Mouse (Mus musculus) heart, postnatal 0 days (tissue): ENCODE data around the gene March10. TPM values are rescaled to one million over a fixed set of nuclear protein-coding genes. Genes with fewer than 3 reads are reported as not detected.
A peak's percentile ranks its signal among the peaks of the same experiment; 100 is the strongest.

Experiments used
- ATAC-seq: fragments of 200-750 bp; cut with Nextera tagmentation; 2 replicates; pipeline ENCODE4 v1.8.0; 2017; ENCODE audit warnings: low read depth, moderate number of reproducible peaks, moderate library complexity; ENCODE audit not compliant: insufficient read depth
- DNase-seq: peaks from one replicate; pipeline ENCODE4 v3.0.0-alpha.2; 2016; ENCODE audit warnings: low spot score
- H3K27ac ChIP-seq: fragments of 300-500 bp; sonication (generic); 2 replicates; pipeline ENCODE4 v1.5.1; 2014; ENCODE audit warnings: low read depth, mild to moderate bottlenecking
- H3K27me3 ChIP-seq: fragments of 300-500 bp; sonication (generic); 2 replicates; pipeline ENCODE4 v1.6.1; 2014; ENCODE audit warnings: low read length, mixed read lengths; ENCODE audit not compliant: control insufficient read depth, insufficient read depth
- H3K36me3 ChIP-seq: fragments of 300-500 bp; sonication (generic); replicated peaks from 2 replicates; pipeline ENCODE4 v1.6.1; 2014; ENCODE audit warnings: low read length, mixed read lengths; ENCODE audit not compliant: control insufficient read depth, insufficient read depth
- H3K4me1 ChIP-seq: fragments of 300-500 bp; sonication (generic); 2 replicates; pipeline ENCODE4 v1.6.1; 2014; ENCODE audit warnings: antibody characterized with exemption; ENCODE audit not compliant: control insufficient read depth, insufficient read depth
- H3K4me2 ChIP-seq: fragments of 300-500 bp; sonication (generic); 2 replicates; pipeline ENCODE4 v1.6.1; 2014; ENCODE audit warnings: low read depth, mild to moderate bottlenecking, low read length, moderate library complexity
- H3K4me3 ChIP-seq: fragments of 300-500 bp; sonication (generic); 2 replicates; pipeline ENCODE4 v1.5.1; 2014; ENCODE audit warnings: low read depth, low read length
- H3K9ac ChIP-seq: fragments of 300-500 bp; sonication (generic); replicated peaks from 2 replicates; pipeline ENCODE4 v1.6.1; 2014; ENCODE audit warnings: low read depth, low read length, mixed read lengths
- H3K9me3 ChIP-seq: fragments of 300-500 bp; sonication (generic); replicated peaks from 2 replicates; pipeline ENCODE4 v1.6.1; 2016; ENCODE audit warnings: low read length; ENCODE audit not compliant: control insufficient read depth
- CTCF ChIP-seq: IDR thresholded peaks from 2 replicates; pipeline ENCODE4 v1.5.1; 2016; ENCODE audit warnings: antibody characterized with exemption, control low read depth, low read depth
- EP300 ChIP-seq: IDR thresholded peaks from 2 replicates; pipeline ENCODE4 v1.6.1; 2016; ENCODE audit warnings: antibody characterized with exemption, low read depth
- WGBS: fragments of 180-500 bp; shearing (Covaris S2); extraction: QIAGEN DNeasy Blood & Tissue Kit; methylation state at CpG from one replicate; pipeline ENCODE4 v1.1.7; 2014; 5-methylcytosine and 5-hydroxymethylcytosine counted together
- polyA plus RNA-seq: library from polyadenylated mRNA; unstranded; fragments of >200 nt; fragmentation: Nextera tagmentation; extraction: Ambion mirVana; gene quantifications from 2 replicates; pipeline ENCODE4 v1.2.1, GENCODE M21; 2015
- total RNA-seq: library from RNA; depleted of rRNA; stranded (reverse); fragments of >200 nt; gene quantifications from 2 replicates; pipeline ENCODE4 v1.2.3, GENCODE M21; 2014; ENCODE audit warnings: low replicate concordance; rRNA removed

The March10 gene
- total and polyA plus RNA-seq, 2 experiments from 2014 or later, result not detected

DNA sequence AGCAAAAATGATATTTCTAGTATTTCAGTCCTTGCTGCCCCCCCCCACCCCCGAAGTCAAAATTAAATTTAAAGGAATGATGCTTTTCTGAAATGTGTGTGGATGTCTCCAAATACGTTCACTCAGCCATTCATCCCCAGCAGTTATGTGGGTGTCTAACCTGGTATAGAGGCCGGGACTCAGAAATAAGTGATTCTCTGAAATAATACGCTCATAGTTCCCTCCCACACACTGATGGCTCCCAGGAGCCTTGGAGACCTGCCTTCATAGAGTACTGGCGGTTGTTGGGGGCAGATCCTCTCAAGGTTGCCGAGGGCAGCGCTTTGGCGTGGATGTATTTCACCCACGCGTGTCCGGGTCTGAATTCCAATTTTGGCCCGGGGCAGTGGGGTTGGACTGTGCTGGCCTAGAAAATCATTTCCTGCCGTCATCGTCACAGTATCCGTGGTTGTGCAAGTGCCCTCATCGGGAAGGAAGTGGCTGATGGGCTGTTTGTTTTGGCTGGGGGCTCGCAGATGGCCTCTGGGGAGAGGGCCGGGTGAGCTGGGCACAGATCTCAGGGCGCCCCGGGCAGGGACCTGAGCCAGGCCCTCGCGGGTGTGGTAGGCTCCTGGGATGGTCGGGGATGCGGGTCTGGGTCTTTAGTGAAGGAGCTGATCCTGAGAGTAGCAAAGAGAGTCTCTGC, 145.1 kb downstream of the March10 start:
- Histone ChIP-seq H3K4me1 (peaks cover 33% of the 10 kb centered on the region), H3K36me3 (no peaks in the 10 kb centered on the region), H3K27ac (0 out of 2 replicates have a peak overlapping the region, but pooled peaks have one; percentile 55), H3K4me3 (no peak overlapping the region), H3K9ac (no peak overlapping the region), H3K27me3 (no peaks in the 10 kb centered on the region), H3K4me2 (peak overlapping the region; percentile 35; the same call in 1 of the 2 replicates), H3K9me3 (no peaks in the 10 kb centered on the region)
- TF ChIP-seq EP300 (no peak), CTCF (no peak)
- ATAC-seq (peak; percentile 28), DNase-seq (no peak)
- WGBS, result 68% methylated on average over 24 of the region's 24 CpGs

Other genes starting within 250 kb of the March10 start
- 22.6 and 32.2 TPM in 2 replicates for gene Mrc2, start 164.1 kb downstream of the March10 start, total RNA-seq
- gene Mrc2, start 164.1 kb downstream of the March10 start, polyA plus RNA-seq, result 3.0 and 3.1 TPM in 2 replicates
- gene Tanc2, start 133.3 kb upstream of the March10 start, total RNA-seq, result 20.3 and 25.0 TPM in 2 replicates
- 3.7 and 5.2 TPM in 2 replicates for gene Tanc2, start 133.3 kb upstream of the March10 start, polyA plus RNA-seq